Mouse (Mus musculus): ENCODE data around the gene Ntrk3.

Ntrk3 gene

DNA sequence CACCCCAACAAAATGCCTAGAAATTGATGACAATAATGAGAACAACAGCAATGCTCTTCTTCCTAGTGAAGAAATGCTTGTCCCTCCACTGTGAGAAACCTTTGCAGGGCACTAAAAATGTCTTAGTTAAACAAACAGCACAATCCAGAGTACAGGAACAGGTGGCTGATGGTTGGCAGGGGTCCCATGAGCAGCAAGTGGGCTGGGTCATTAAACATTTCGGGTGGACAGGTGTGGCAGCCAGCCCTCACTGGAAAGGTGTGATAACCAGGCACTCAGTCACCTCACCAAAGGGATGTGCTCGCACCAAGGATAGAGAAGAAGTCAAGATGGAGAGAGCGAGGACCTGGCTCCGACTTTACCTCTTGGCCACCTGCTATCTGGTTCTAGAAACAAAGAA is 306.2 kb downstream of the Ntrk3 start:
- no peak for DNase-seq

DNA sequence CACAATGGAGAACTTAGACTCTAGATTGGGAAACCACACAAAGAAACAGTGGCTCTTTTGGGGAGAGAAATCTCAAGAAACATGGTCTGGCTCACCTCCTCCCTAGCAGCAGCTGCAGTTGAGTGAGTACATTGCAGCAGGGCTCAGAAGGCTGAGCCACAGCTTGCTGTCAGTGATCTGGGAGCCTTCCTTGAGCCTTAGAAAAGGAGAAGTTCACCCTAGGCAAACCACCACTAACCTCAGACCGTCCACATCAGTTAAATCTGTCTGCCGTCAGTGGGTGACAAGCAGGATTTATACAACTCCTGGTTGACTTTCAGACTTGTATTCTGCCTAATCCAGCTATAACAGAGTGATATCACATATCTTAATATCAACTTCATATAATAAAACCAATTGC is 325.6 kb downstream of the Ntrk3 start:
- no peak for DNase-seq

DNA sequence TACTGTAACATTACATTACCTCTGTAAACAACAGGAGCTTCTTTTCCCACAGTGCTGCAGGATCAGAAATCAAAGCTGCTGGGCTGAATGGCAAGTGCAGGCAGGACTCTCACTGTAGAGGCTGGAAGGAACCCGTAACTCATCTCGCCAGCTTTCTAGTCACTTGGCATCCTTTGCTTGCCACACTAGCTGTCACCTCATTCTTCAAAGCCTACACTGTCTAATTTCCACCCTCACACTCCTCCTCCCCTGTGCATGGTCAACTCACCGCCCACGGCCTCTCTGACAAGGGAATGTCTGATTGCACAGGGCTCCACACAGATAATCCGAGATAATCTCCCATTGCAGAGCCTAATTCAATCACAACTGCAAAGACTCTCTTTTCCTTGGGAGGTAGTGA is 327.8 kb downstream of the Ntrk3 start:
- DNase-seq = peak; percentile 15

DNA sequence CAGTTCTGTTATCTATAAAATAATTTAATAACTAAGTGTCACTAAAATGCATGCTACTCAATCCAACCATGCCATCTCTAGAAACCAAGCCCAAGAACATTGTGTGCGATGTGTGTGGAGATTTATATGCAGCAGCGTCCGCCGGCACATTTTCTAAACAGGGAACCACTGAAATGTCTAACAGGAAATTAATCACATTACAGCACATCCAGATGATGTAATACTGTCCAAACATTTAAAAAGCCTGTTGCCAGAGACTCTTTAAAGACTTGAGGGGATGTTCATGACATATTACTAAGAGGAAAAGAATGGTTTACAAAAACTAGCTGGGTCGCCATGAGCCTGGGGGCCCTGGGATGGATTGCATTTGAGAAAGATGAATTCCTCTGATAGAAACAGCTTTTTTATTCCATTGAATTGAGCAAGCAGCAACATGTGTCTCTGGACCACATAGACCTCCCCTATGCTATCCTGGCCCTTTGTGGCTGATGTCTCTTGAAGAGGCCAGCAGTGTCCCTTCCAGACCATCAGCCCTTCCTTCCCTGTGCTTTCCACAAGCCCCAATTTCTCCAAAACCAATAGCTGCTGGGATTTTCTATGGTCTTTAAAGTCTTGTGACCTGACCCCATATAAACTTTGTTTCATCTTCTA is 331.0 kb downstream of the Ntrk3 start:
- peak; percentile 57 for DNase-seq

DNA sequence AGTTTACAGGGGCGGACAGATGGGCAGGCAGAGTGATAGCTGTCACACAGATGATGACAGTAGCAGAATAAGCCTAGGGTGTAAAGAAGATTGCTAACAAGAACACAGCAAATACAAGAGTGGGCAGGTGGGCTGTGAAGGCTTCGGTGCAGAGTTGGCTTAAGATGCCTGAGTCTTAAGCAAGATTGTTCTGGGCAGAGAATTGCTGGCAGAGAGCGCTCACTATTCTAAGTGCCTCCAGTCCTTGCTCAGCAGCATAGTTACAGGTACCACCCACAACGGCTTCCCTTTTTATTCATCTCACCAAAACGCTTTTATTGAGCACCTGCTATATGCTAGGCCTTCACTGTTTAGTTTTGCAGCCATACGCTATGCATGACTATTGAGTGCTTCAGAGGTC is 333.3 kb downstream of the Ntrk3 start:
- no peak for DNase-seq

DNA sequence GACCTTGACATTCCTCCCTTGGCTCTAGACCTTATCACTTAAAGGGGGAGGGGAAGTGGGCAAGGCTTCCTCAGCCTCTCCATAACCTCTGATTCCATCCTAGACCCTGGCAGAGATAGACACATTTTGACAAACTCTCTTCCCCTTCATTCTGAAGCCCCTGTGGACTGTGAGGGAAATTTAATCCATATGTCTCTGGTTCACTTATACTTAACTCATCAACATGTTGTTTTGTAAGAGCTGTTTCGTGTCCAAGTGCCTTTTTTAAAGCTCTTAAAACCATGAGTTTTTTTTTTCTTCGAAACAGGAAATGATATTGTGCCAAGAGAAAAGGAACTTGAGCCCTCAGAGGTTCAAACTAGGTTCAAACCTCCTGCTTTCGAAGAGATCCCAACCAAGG is 335.3 kb downstream of the Ntrk3 start:
- DNase-seq = no peak

DNA sequence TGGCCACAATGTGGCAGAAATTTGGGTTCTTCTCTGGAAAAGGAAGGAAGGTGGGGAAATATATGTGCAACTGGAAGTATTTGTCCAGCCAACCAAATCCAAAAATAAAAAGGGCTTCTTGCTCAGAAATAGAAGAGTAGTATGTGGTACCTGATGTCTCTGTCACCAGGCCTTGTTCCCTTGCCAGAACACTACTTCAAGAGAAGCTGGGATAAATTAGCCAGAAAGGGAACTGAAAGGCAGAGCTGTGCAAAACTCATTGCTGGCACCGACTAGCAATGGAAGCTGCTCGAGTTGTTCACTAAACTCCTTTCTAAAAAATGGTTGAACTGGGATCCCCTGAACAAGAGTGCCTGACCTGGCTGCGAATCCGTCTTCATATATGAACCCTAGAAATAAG is 337.6 kb downstream of the Ntrk3 start:
- DNase-seq = no peak

DNA sequence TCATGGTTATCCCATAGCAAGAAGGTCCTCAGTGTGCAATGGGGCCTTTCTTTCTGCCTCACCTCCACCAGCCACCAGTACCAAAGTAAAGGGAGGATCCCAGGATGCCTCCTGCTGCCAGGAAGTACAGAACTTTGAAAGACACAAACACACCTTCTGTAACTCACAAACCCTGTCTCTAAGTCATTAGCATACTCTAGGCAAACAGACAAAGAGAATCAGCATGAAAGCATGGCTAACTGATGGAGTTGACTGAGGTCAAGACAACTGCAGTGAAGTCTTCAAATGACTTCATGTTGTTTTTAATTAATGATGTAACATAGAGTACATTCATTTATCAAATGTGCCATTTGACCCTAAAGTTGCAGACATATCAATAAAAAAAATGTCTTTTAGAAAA is 339.4 kb downstream of the Ntrk3 start:
- DNase-seq = no peak

DNA sequence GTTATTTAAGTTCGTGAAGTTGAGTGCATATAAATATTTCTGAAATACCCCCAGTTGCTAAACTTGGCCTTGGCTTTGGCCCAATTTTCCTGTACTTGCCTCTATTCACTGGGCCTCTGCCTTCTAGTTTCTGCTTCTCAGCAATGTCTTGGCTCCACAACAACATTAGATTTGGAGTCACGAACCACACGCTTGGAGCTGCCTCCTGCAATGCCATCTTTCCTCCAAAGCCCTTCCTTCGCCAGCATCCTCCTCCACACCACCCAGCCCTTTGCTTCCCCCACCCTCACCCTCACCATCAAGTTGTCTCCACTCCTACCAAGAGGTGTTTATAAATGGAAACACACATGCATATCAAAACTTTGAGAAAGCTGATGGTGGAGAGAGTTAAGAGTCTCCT is 340.6 kb downstream of the Ntrk3 start:
- no peak for DNase-seq

DNA sequence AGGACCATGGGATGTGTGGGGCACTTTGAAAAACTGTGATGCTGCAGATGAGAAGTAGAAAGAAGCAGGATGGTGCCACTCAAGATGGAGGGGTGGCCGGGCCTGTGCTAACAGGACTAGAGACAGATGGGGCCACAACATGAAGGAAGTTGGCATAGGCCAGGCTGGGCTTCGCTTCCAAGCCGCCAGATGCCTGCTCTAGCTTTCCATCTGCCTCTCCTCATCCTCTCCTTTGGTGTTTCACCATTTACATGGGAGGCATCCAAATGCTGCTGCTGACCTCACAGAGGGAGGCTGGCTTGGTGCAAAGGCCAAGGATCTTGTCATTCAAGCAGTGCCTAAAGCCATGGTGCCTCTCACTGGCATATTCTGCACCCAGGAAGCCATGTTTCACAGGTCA is 347.8 kb downstream of the Ntrk3 start:
- DNase-seq = no peak

DNA sequence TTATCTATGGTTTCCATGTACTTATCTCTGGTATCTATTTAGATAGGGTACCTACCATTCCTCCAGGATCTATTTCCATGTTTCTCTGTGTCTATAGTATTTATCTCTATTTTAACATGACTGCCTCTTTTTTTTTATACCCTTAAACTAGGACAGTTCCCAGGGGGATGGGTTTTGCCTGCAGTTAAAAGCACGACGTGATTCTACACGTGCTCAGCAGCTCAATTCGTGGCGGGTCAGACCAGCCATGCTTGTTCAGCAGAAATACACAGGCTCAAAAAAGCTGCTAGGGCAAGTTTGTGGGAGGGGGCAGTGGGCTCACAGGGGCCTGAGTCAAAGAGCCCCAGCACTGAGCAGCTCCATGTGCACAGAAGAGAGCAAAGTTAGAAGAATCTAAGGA is 349.7 kb downstream of the Ntrk3 start:
- no peak for DNase-seq

DNA sequence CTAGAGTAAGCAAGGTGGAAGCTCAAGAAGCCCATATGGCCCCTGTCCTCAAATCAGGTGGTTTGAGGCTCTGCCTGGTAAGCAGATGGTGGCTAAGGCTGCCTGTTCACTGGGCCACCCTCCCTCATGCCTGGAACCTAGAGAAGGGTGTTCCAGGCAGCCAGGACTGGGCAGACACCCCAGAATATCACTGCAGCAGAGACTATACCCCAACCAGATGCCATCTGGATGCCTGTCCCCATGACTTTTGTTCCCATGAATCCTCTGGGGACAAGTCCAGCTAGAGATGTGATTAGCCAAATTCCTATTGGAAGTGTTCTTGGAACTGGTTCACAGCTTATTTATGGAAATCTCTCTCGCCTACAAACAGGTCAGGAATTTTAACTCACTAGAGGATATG is 351.8 kb downstream of the Ntrk3 start:
- DNase-seq = peak; percentile 32

DNA sequence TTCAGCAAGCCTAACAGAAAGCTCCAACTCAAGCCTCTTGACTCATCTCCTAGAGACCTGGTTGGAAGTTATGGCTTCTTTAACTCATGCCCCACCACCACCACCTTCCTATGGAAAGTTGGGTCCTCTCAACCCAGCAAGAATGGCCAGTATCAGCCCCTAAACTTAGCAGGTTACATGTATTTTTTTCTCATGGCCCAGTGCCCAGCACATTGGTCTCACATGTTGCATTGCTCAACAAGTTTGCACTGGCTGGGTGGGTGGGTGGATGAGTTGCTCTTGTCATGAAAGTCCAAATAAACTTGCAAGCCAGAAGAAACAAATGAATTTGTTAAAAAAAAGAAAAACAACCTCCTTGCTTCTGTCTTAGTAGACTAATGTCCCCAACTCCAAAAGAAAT is 353.7 kb downstream of the Ntrk3 start:
- DNase-seq = peak; percentile 57

DNA sequence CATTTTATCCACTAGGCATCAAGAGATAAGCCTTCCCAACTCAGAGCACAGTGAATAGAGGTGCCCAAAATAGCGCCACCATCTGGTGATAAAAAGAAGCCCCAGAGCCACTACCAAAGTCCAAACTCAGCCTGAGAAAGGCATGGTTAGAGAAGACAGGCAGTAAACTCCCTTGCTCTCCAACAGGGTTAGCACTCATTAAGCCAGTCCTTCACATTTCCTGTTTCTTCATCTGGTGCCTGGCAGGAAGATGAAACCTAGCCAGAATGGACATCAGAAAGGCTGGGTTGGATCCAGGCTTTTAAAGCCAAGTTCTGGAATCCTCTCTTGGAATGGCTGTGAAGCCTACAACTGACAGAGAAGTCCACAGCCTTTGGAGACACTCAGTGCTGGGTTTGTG is 355.7 kb downstream of the Ntrk3 start:
- peak; percentile 46 for DNase-seq

DNA sequence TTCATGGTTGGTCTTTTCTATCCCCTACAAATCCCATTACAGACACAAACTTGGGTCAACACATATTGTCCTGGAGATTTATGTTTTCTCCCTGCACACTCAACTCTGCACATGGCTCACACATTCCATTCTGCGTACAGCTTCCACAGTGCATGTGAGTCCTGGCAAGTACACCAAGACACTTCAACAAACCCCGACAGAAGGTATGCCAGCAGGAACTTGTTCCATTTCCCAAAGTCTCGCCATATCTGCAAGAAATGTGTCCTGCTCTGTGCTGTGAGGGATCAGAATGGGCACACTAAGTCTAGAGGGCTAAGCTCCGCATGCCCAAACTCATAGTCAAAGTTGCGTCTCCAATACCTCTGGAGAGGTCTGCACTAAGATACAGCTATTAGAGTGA is 358.0 kb downstream of the Ntrk3 start:
- DNase-seq = peak; percentile 8

DNA sequence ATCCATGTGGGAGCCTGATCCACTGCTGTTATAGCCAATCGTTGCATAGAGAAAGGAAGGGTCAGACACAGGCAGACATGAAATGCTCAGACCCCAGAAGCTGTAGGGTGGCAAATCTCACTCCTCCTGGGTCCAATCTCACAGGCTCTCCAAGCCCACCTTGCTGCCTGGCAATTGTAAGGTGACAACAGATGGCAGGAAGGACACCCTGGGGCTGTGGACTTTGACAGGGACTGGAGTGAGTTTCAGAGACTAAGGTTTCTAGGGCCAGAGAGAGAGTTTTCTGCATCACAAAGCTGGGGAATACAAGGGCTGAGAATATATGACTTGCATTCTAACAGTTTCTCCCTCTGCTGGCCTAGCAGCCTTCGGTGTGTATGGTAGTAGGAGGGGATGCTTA is 359.5 kb downstream of the Ntrk3 start:
- DNase-seq = no peak

DNA sequence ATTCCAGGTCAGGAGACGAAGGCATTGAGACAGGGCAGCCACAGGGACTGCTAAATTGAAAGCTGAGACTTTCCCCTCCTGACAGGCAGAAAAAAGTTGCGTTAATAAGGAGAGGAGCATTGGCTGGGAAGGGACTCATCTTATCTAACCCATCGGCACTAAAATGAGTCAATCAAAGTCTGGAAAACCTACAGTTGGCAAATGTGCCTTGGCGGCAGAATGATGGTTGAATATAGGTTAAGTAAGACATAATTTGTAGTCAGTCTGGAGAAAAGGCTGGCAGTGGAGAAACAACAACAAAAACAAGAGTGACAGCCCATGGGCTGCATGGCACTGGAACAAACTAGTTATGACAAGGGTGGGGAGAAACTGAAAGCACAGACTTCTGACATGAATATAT is 360.9 kb downstream of the Ntrk3 start:
- DNase-seq = no peak

DNA sequence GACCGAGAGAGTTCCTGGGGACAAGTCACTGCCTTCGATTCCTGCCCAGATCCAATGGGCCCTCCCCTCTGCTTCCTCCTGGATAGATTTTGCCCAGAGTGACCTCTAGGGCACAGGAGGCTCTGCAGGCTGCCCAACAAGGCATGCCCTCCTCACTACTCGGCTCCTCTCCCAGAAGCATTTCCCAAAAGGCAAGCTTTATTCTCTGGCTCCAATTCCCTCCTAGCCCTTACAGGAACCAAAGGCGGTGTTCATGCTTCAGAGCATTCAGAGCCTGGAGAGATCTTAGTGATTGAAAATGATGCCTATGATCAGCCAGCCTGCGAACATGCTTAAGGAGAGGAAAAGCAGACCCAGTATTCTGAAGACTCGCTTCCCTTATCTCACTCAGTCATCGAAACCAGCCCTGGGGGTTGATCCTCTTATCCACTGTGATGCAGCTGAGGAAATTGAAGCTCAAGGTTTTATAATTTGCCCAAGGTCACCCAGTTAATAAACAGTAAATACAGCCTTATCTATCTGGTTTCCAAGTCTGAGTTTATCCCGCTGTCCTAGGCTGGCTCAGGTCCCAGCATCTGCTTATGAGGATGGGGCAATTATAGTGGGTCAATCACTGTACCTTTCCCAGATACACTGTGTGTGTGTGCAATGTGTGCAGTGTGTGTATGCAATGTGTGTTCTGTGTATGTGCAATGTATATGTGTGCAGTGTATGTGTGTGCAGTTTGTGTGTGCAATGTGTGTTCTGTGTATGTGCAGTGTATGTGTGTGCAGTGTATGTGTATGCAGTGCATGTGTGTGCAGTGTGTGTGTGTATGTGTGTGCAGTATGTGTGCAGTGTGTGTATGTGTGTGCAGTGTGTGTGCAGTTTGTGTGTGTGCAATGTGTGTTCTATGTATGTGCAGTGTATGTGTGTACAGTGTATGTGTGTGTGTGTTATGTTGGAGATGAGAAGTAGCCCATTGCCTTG is 376.2 kb downstream of the Ntrk3 start:
- DNase-seq = no peak

DNA sequence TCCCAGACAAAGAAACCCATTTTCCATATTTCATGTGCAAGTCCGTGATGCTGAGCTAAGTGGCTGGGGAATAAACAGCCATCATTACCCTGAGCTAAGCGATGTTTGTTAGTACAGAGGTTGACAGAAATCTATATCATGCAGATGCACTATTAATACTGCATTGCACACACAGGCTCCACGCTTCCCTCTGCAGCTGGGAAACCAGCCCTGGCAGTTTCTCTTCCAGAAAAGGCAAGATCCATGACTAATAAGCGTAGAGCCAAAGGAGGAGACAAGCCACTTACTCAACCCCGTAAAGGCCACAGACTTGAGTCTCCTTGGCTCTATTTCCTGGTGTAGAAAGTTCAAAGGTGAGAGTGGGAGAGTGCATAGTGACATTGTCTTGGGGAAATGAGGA is 390.3 kb downstream of the Ntrk3 start:
- no peak for DNase-seq

DNA sequence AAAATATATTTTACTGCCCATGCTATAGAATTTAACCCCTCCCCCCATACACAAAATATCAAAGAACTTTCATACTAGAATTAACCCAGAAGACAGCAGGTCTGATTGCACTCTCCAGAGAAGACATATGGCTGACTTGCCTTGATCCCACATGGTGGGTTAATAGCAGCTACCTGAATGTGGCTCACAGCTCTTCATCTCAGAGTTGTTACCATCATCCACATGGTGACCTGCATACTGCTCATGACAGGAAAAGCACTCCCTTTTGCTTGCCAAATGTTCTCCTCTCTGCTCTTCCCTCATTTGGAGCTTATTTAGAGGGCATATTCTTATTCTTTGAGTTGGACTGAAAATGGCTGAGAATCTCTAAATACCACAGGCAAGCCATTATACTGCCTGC is 404.4 kb downstream of the Ntrk3 start:
- no peak for DNase-seq

DNA sequence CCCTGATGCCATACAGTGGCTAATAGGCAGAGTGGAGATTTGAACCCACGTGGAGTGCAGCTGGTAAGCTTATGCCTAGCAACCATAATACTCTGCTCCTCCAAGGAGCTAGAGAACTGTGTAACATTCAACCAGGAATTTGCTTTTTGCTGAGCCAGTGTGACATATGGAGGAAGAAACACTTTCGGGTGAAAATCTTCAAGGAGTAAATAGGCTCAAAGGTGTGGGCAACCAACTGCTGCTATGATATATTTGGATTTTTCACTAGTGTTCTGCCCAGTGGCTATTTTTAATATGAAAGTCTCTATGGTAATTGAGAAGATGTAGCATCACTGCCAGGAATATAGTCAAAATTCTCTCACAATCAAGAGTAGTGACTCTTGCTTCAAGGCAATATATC is 409.5 kb downstream of the Ntrk3 start:
- no peak for DNase-seq

DNA sequence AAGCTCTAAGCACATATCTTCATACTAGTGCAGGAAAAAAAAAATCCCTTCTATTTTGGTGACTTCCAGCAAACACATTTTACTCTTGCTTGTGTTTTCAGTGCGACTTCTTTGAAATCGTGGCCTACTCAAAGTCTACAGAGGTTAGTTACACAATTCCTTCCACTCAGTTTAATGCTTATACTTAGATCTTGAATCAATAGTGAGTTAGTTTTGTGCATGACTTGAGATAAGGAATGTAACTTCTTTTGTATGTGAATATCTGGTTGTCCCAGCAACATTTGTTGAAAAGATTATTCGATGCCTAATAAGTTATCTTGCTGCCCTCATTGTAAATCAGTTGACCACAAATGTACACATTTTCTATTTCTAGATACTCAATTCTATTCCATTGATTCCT is 411.6 kb downstream of the Ntrk3 start:
- DNase-seq = no peak

DNA sequence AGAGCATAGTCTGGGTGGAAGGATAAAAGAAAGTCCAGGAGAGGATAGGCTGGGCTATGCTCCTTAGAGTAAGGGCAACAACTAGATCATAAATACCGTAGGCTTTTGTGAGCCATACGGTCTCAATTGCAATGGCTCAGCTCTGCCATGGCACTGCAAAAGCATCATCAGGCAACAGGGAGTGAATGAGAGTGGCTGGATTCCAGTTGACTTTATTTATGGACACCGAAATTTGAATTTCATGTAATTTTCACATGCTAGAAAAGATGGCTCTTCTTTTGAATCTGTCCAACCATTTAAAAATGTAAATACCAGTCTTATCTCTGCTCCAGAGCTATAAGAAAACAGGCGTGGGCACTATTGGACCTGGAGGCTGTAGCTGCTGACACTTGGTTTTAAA is 419.2 kb downstream of the Ntrk3 start:
- DNase-seq = no peak

DNA sequence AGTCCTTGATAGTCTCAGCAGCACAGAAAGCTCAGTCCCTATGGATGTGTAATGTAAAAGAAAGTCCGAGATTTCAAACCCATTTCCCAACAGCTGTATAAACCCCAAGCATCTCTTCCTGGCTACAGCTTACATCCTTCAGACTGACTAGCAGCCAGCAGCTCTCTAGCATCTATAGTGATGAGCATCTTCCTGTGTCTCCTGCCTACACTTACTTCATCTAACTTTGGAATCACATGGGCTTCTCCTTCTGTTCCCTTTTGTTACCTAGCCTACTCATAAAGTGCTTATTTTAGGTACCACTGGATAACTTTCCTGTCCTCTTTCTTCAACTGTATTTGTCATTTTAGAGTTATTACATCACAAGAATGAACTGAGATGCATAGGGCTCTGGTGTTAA is 432.0 kb downstream of the Ntrk3 start:
- DNase-seq = no peak

DNA sequence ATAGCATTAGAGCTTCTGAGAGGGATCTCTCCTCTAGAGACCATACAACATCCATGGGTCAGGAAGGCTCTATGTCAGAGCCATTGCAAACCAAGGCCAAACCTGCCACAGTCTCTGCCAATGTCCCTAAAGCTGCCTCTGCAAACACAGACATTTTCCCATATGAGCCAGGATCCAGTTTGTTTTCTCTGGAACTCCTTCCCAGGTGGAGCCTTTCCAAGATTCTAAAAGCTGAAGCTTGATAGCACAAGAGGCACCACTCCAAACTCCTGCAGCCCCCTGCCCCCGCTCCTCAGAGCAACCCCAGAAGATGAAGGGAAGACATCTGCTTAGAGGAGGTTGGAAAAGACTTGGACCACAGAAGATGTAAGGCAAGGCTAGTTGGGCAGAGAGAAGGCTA is 432.8 kb downstream of the Ntrk3 start:
- no peak for DNase-seq

Measured in lung, postnatal 10 days (tissue).